Mouse (Mus musculus): ENCODE results near the gene Sdk1. TPM values are rescaled to one million over a fixed set of nuclear protein-coding genes. Genes with fewer than 3 reads are reported as not detected.

The Sdk1 gene
- total and polyA plus RNA-seq, 3 experiments: not detected

GRCm38 (mm10) chr5:141612721-141613120 is 371.4 kb downstream of the Sdk1 start:
- Histone ChIP-seq H3K9ac (ENCODE audit: control insufficient read depth, low read depth, low read length, poor library complexity, severe bottlenecking) (no peak overlapping the region), H3K27ac (ENCODE audit: control insufficient read depth, low read depth, low read length) (no peak overlapping the region), H3K79me2 (ENCODE audit: control insufficient read depth, insufficient read depth, low read length, poor library complexity) (no peaks in the 10 kb centered on the region), H3K36me3 (ENCODE audit: control insufficient read depth in 1 of 2, insufficient read depth in 2 of 2, low read length in 2 of 2) (no peaks in the 10 kb centered on the region), H3K9me3 (replicated peaks; ENCODE audit: insufficient read depth, low read length) (no peaks in the 10 kb centered on the region), H3K4me3 (ENCODE audit: control insufficient read depth in 1 of 2, insufficient read depth in 1 of 2, low read depth in 2 of 2, low read length in 2 of 2) (no peak overlapping the region), H3K4me1 (ENCODE audit: control insufficient read depth in 1 of 2, insufficient read depth in 2 of 2, low read length in 2 of 2) (no peaks in the 10 kb centered on the region), H3K27me3 (ENCODE audit: control insufficient read depth in 1 of 2, insufficient read depth in 2 of 2, low read length in 2 of 2) (no peaks in the 10 kb centered on the region)
- no peak for DNase-seq (ENCODE audit: low read depth, low spot score)
- TF ChIP-seq SIN3A (IDR thresholded peaks at IDR 0.05; ENCODE audit: low read length): no peak
- no peak for TF ChIP-seq ZC3H11A (IDR thresholded peaks at IDR 0.05; ENCODE audit: low read depth, low read length)
- no peak for TF ChIP-seq MAFK (IDR thresholded peaks at IDR 0.05; ENCODE audit: borderline replicate concordance, low read depth, low read length)
- no peak for TF ChIP-seq ZNF384 (IDR thresholded peaks at IDR 0.05; ENCODE audit: low read depth, low read length)
- TF ChIP-seq GATA1 (IDR thresholded peaks at IDR 0.05; ENCODE audit: low read depth, low read length): no peak
- TF ChIP-seq NRF1 (IDR thresholded peaks at IDR 0.05; ENCODE audit: insufficient read depth, low read depth, low read length, poor library complexity, severe bottlenecking): no peak

- Histone ChIP-seq H3K9me3 (replicated peaks; ENCODE audit: insufficient read depth, low read length) (no peaks in the 10 kb centered on the region), H3K36me3 (ENCODE audit: control insufficient read depth in 1 of 2, insufficient read depth in 2 of 2, low read length in 2 of 2) (no peaks in the 10 kb centered on the region), H3K27me3 (ENCODE audit: control insufficient read depth in 1 of 2, insufficient read depth in 2 of 2, low read length in 2 of 2) (no peaks in the 10 kb centered on the region), H3K27ac (ENCODE audit: control insufficient read depth, low read depth, low read length) (no peak overlapping the region), H3K4me3 (ENCODE audit: control insufficient read depth in 1 of 2, insufficient read depth in 1 of 2, low read depth in 2 of 2, low read length in 2 of 2) (no peak overlapping the region), H3K4me1 (ENCODE audit: control insufficient read depth in 1 of 2, insufficient read depth in 2 of 2, low read length in 2 of 2) (no peaks in the 10 kb centered on the region), H3K9ac (ENCODE audit: control insufficient read depth, low read depth, low read length, poor library complexity, severe bottlenecking) (no peak overlapping the region), H3K79me2 (ENCODE audit: control insufficient read depth, insufficient read depth, low read length, poor library complexity) (no peaks in the 10 kb centered on the region)
- TF ChIP-seq MEF2A (IDR thresholded peaks at IDR 0.05; ENCODE audit: extremely low read depth, insufficient replicate concordance, low read depth, low read length, poor library complexity, severe bottlenecking) (no peak), MYB (IDR thresholded peaks at IDR 0.05; ENCODE audit: low read depth, low read length) (no peak), MXI1 (IDR thresholded peaks at IDR 0.05; ENCODE audit: low read depth, low read length) (no peak), CHD2 (IDR thresholded peaks at IDR 0.05; ENCODE audit: low read length) (no peak), NELFE (IDR thresholded peaks at IDR 0.05; ENCODE audit: low read depth, low read length) (no peak), POLR2A (IDR thresholded peaks at IDR 0.05; ENCODE audit: control insufficient read depth in 1 of 2, insufficient read depth in 1 of 2, low read depth in 1 of 2, low read length in 2 of 2, poor library complexity in 1 of 2) (no peak), USF2 (IDR thresholded peaks at IDR 0.05; ENCODE audit: borderline replicate concordance in 1 of 2, insufficient read depth in 1 of 2, low read depth in 1 of 2, low read length in 2 of 2) (no peak), MAFK (IDR thresholded peaks at IDR 0.05; ENCODE audit: borderline replicate concordance, low read depth, low read length) (no peak), KAT2A (conservative IDR thresholded peaks at IDR 0.05; ENCODE audit: low read depth, low read length) (no peak), MAX (IDR thresholded peaks at IDR 0.05; ENCODE audit: low read length) (no peak), ZNF384 (IDR thresholded peaks at IDR 0.05; ENCODE audit: low read depth, low read length) (no peak), ZMIZ1 (IDR thresholded peaks at IDR 0.05; ENCODE audit: low read depth, low read length) (no peak), EP300 (IDR thresholded peaks at IDR 0.05; ENCODE audit: low read depth in 1 of 2, low read length in 2 of 2) (no peak)
- no peak for DNase-seq (ENCODE audit: low read depth, low spot score)
Observed at GRCm38 (mm10) chr5:141615763-141616162, 374.5 kb downstream of the Sdk1 start.

Data from MEL (cell line).